Mouse (Mus musculus): ENCODE data around the gene Cd6. TPM values are rescaled to one million over a fixed set of nuclear protein-coding genes. Genes with fewer than 3 reads are reported as not detected.

Cd6 gene
- total and polyA plus RNA-seq, 3 experiments, result not detected

DNA sequence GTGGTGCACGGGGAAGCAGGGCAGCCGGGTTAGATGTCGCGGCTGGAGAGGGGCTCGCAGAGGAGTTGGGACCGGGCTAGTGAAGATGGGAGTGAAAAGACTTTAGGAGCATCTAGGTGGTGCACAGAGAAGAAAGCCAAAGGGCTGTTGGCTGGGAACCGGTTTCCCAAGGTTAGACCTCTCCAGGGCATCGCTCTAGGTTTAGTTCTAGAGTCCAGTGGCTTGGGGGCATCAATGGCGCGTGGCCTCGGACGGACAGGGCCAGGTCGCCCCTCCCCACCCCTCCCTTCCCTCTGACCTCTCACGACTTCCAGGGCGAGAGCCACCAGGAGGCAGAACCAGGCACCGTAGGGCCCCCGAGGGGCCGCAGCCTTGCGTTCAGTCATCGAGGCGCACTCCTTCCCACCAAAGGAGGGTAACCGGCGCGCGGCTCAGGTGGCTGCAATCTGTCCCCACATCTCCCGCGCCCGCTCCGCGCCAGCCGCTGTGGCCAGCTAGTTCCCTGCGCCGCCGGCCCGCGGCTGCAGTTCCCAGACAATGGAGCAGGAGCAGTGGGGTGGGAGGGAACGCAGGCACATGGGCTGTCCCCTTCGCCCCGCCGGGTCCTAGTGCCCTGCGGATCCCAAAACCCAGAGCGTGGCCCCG lies 39.5 kb upstream of the Cd6 start:
- no peak overlapping the region for H3K4me3 ChIP-seq (ENCODE audit: control insufficient read depth in 1 of 2, insufficient read depth in 1 of 2, low read depth in 2 of 2, low read length in 2 of 2)

DNA sequence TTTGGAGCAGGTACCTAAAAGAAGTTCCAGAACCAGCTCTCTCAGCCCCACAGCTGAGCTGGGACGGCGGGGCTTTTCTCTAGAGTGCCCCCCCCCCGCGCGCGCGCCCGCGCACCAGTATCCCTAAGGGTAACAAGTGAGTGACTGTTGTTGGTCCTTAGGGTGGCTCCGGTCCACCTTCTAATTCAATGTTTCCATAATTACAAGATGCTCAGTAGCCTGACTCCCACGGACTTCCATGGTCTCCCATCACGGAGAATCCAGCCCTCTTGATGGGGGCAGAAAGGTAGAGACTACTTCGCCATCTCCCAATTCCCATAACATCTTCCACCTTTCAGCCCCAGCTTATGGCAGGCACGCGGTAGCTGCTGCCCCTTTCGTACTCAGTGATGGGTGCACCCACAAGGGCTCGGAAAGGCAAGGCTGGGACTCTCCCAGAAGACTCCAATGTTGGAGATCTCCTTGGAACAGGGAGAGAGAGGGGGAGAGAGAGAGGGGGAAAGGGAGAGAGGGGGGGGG lies 38.8 kb upstream of the Cd6 start:
- no peak for DNase-seq (ENCODE audit: low read depth, low spot score)
- no peaks in the 10 kb centered on the region; a peak in 1 of 4 replicates for H3K36me3 ChIP-seq (ENCODE audit: control insufficient read depth in 1 of 2, insufficient read depth in 2 of 2, low read length in 2 of 2)
- no peak overlapping the region for H3K27ac ChIP-seq (ENCODE audit: control insufficient read depth, low read depth, low read length)
- no peaks in the 10 kb centered on the region for H3K4me1 ChIP-seq (ENCODE audit: control insufficient read depth in 1 of 2, insufficient read depth in 2 of 2, low read length in 2 of 2)
- H3K79me2 ChIP-seq (ENCODE audit: control insufficient read depth, insufficient read depth, low read length, poor library complexity), result no peaks in the 10 kb centered on the region
- no peak overlapping the region for H3K9ac ChIP-seq (ENCODE audit: control insufficient read depth, low read depth, low read length, poor library complexity, severe bottlenecking)
- H3K27me3 ChIP-seq (ENCODE audit: control insufficient read depth in 1 of 2, insufficient read depth in 2 of 2, low read length in 2 of 2), result peaks cover 0 to 1% of the 10 kb centered on the region in 2 experiments; a peak in 3 of 4 replicates
- TF ChIP-seq NRF1 (IDR thresholded peaks at IDR 0.05; ENCODE audit: insufficient read depth, low read depth, low read length, poor library complexity, severe bottlenecking), result no peak
- no peak for TF ChIP-seq ZKSCAN1 (IDR thresholded peaks at IDR 0.05; ENCODE audit: low read depth, low read length)
- no peak for TF ChIP-seq MAZ (IDR thresholded peaks at IDR 0.05; ENCODE audit: low read depth, low read length)
- TF ChIP-seq USF2 (IDR thresholded peaks at IDR 0.05; ENCODE audit: borderline replicate concordance in 1 of 2, insufficient read depth in 1 of 2, low read depth in 1 of 2, low read length in 2 of 2), result no peak
- TF ChIP-seq RAD21 (IDR thresholded peaks at IDR 0.05; ENCODE audit: low read depth, low read length), result no peak
- no peaks in the 10 kb centered on the region for H3K9me3 ChIP-seq (replicated peaks; ENCODE audit: insufficient read depth, low read length)
- no peak overlapping the region for H3K4me3 ChIP-seq (ENCODE audit: control insufficient read depth in 1 of 2, insufficient read depth in 1 of 2, low read depth in 2 of 2, low read length in 2 of 2)

More for the DNA sequence above, 39.5 kb upstream of the Cd6 start:
- peaks cover 0 to 1% of the 10 kb centered on the region in 2 experiments; a peak in 3 of 4 replicates for H3K27me3 ChIP-seq (ENCODE audit: control insufficient read depth in 1 of 2, insufficient read depth in 2 of 2, low read length in 2 of 2)
- DNase-seq (ENCODE audit: low read depth, low spot score), result no peak
- H3K9me3 ChIP-seq (replicated peaks; ENCODE audit: insufficient read depth, low read length), result no peaks in the 10 kb centered on the region
- no peaks in the 10 kb centered on the region for H3K4me1 ChIP-seq (ENCODE audit: control insufficient read depth in 1 of 2, insufficient read depth in 2 of 2, low read length in 2 of 2)
- H3K9ac ChIP-seq (ENCODE audit: control insufficient read depth, low read depth, low read length, poor library complexity, severe bottlenecking), result no peak overlapping the region
- H3K27ac ChIP-seq (ENCODE audit: control insufficient read depth, low read depth, low read length), result no peak overlapping the region
- H3K36me3 ChIP-seq (ENCODE audit: control insufficient read depth in 1 of 2, insufficient read depth in 2 of 2, low read length in 2 of 2), result no peaks in the 10 kb centered on the region; a peak in 2 of 4 replicates
- no peak for TF ChIP-seq E2F4 (IDR thresholded peaks at IDR 0.05; ENCODE audit: borderline replicate concordance, low read depth, low read length)
- no peak for TF ChIP-seq CTCF (IDR thresholded peaks at IDR 0.05 in 2 of 3, conservative IDR thresholded peaks at IDR 0.05 in 1 of 3; ENCODE audit: control insufficient read depth in 1 of 3, insufficient read depth in 1 of 3, low read depth in 2 of 3, low read length in 3 of 3, poor library complexity in 1 of 3, severe bottlenecking in 1 of 3)
- TF ChIP-seq CHD1 (IDR thresholded peaks at IDR 0.05; ENCODE audit: low read depth, low read length), result no peak
- TF ChIP-seq TBP (IDR thresholded peaks at IDR 0.05; ENCODE audit: low read depth, low read length), result no peak
- no peak for TF ChIP-seq MAX (IDR thresholded peaks at IDR 0.05; ENCODE audit: low read length)
- no peak for TF ChIP-seq MAFK (IDR thresholded peaks at IDR 0.05; ENCODE audit: borderline replicate concordance, low read depth, low read length)
- no peaks in the 10 kb centered on the region for H3K79me2 ChIP-seq (ENCODE audit: control insufficient read depth, insufficient read depth, low read length, poor library complexity)

GRCm38 (mm10) chr19:10867946-10868622 lies 38.2 kb upstream of the Cd6 start:
- H3K79me2 ChIP-seq (ENCODE audit: control insufficient read depth, insufficient read depth, low read length, poor library complexity), result no peaks in the 10 kb centered on the region
- H3K27me3 ChIP-seq (ENCODE audit: control insufficient read depth in 1 of 2, insufficient read depth in 2 of 2, low read length in 2 of 2), result peaks cover 0 to 1% of the 10 kb centered on the region in 2 experiments; a peak in 3 of 4 replicates
- TF ChIP-seq TBP (IDR thresholded peaks at IDR 0.05; ENCODE audit: low read depth, low read length), result no peak
- TF ChIP-seq KAT2A (conservative IDR thresholded peaks at IDR 0.05; ENCODE audit: low read depth, low read length), result no peak
- no peak for TF ChIP-seq HCFC1 (IDR thresholded peaks at IDR 0.05; ENCODE audit: low read depth, low read length)
- no peak overlapping the region for H3K4me3 ChIP-seq (ENCODE audit: control insufficient read depth in 1 of 2, insufficient read depth in 1 of 2, low read depth in 2 of 2, low read length in 2 of 2)
- H3K36me3 ChIP-seq (ENCODE audit: control insufficient read depth in 1 of 2, insufficient read depth in 2 of 2, low read length in 2 of 2), result no peaks in the 10 kb centered on the region; a peak in 1 of 4 replicates
- no peaks in the 10 kb centered on the region for H3K9me3 ChIP-seq (replicated peaks; ENCODE audit: insufficient read depth, low read length)
- DNase-seq (ENCODE audit: low read depth, low spot score), result no peak
- H3K9ac ChIP-seq (ENCODE audit: control insufficient read depth, low read depth, low read length, poor library complexity, severe bottlenecking), result no peak overlapping the region
- H3K27ac ChIP-seq (ENCODE audit: control insufficient read depth, low read depth, low read length), result no peak overlapping the region
- H3K4me1 ChIP-seq (ENCODE audit: control insufficient read depth in 1 of 2, insufficient read depth in 2 of 2, low read length in 2 of 2), result no peaks in the 10 kb centered on the region
